Mouse (Mus musculus) CH12.LX (cell line): ENCODE results near the gene Olfr1441. TPM values are rescaled to one million over a fixed set of nuclear protein-coding genes. Genes with fewer than 3 reads are reported as not detected.

Experiments used
- polyA plus RNA-seq: library from polyadenylated mRNA; unstranded; fragments of >175 nt; gene quantifications from 2 replicates; pipeline ENCODE4 v1.2.1, GENCODE M21; 2012; ENCODE audit warnings: low read depth; ENCODE audit not compliant: insufficient read length
- total RNA-seq, 2 experiments: library from RNA; depleted of rRNA; stranded (reverse); fragments of 300-350 nt in 1 of 2; fragments of >200 nt in 1 of 2; gene quantifications; 2 replicates each; pipeline ENCODE4 v1.2.3; 2012 to 2014

Olfr1441 gene
- total and polyA plus RNA-seq, 3 experiments = not detected

Other genes with a start within 250 kb of the Olfr1441 start
- gene Olfr1555-ps1, start 247.3 kb upstream of the Olfr1441 start, total RNA-seq (2012; rRNA removed) = not detected in 2 replicates
- not detected in 2 replicates for gene Olfr1555-ps1, start 247.3 kb upstream of the Olfr1441 start, total RNA-seq (2014; rRNA removed)
- not detected in 2 replicates for gene Olfr1555-ps1, start 247.3 kb upstream of the Olfr1441 start, polyA plus RNA-seq
- gene Olfr1431, start 216.8 kb upstream of the Olfr1441 start, total RNA-seq (2012; rRNA removed) = not detected in 2 replicates
- gene Olfr1431, start 216.8 kb upstream of the Olfr1441 start, total RNA-seq (2014; rRNA removed) = not detected in 2 replicates
- gene Olfr1431, start 216.8 kb upstream of the Olfr1441 start, polyA plus RNA-seq = not detected in 2 replicates
- gene Olfr1432, start 184.8 kb upstream of the Olfr1441 start, total RNA-seq (2012; rRNA removed) = not detected in 2 replicates
- gene Olfr1432, start 184.8 kb upstream of the Olfr1441 start, total RNA-seq (2014; rRNA removed) = not detected in 2 replicates
- gene Olfr1432, start 184.8 kb upstream of the Olfr1441 start, polyA plus RNA-seq = not detected in 2 replicates
- not detected in 2 replicates for gene Olfr262, start 175.8 kb upstream of the Olfr1441 start, total RNA-seq (2012; rRNA removed)
- gene Olfr262, start 175.8 kb upstream of the Olfr1441 start, total RNA-seq (2014; rRNA removed) = not detected in 2 replicates
- gene Olfr262, start 175.8 kb upstream of the Olfr1441 start, polyA plus RNA-seq = not detected in 2 replicates
- gene Olfr235, start 156.4 kb upstream of the Olfr1441 start, total RNA-seq (2012; rRNA removed) = not detected in 2 replicates
- not detected in 2 replicates for gene Olfr235, start 156.4 kb upstream of the Olfr1441 start, total RNA-seq (2014; rRNA removed)
- gene Olfr235, start 156.4 kb upstream of the Olfr1441 start, polyA plus RNA-seq = not detected in 2 replicates
- gene Olfr1434, start 137.6 kb upstream of the Olfr1441 start, total RNA-seq (2012; rRNA removed) = not detected in 2 replicates
- not detected in 2 replicates for gene Olfr1434, start 137.6 kb upstream of the Olfr1441 start, total RNA-seq (2014; rRNA removed)
- gene Olfr1434, start 137.6 kb upstream of the Olfr1441 start, polyA plus RNA-seq = not detected in 2 replicates
- not detected in 2 replicates for gene Olfr1436, start 118.3 kb upstream of the Olfr1441 start, total RNA-seq (2012; rRNA removed)
- gene Olfr1436, start 118.3 kb upstream of the Olfr1441 start, total RNA-seq (2014; rRNA removed) = not detected in 2 replicates
- not detected in 2 replicates for gene Olfr1436, start 118.3 kb upstream of the Olfr1441 start, polyA plus RNA-seq
- gene Olfr1437, start 92.3 kb upstream of the Olfr1441 start, total RNA-seq (2012; rRNA removed) = not detected in 2 replicates
- not detected in 2 replicates for gene Olfr1437, start 92.3 kb upstream of the Olfr1441 start, total RNA-seq (2014; rRNA removed)
- not detected in 2 replicates for gene Olfr1437, start 92.3 kb upstream of the Olfr1441 start, polyA plus RNA-seq
- gene Olfr1438-ps1, start 81.5 kb upstream of the Olfr1441 start, total RNA-seq (2012; rRNA removed) = not detected in 2 replicates
- not detected in 2 replicates for gene Olfr1438-ps1, start 81.5 kb upstream of the Olfr1441 start, total RNA-seq (2014; rRNA removed)
- not detected in 2 replicates for gene Olfr1438-ps1, start 81.5 kb upstream of the Olfr1441 start, polyA plus RNA-seq
- not detected in 2 replicates for gene Olfr1440, start 30.2 kb upstream of the Olfr1441 start, total RNA-seq (2012; rRNA removed)
- gene Olfr1440, start 30.2 kb upstream of the Olfr1441 start, total RNA-seq (2014; rRNA removed) = not detected in 2 replicates
- not detected in 2 replicates for gene Olfr1440, start 30.2 kb upstream of the Olfr1441 start, polyA plus RNA-seq
- not detected in 2 replicates for gene Pfpl, start 10.5 kb downstream of the Olfr1441 start, total RNA-seq (2012; rRNA removed)
- gene Pfpl, start 10.5 kb downstream of the Olfr1441 start, total RNA-seq (2014; rRNA removed) = not detected in 2 replicates
- gene Pfpl, start 10.5 kb downstream of the Olfr1441 start, polyA plus RNA-seq = not detected in 2 replicates
- 43.8 and 53.6 TPM in 2 replicates for gene Mpeg1, start 43.3 kb downstream of the Olfr1441 start, total RNA-seq (2012; rRNA removed)
- 67.0 and 68.0 TPM in 2 replicates for gene Mpeg1, start 43.3 kb downstream of the Olfr1441 start, total RNA-seq (2014; rRNA removed)
- 241 and 270 TPM in 2 replicates for gene Mpeg1, start 43.3 kb downstream of the Olfr1441 start, polyA plus RNA-seq
- 19.2 and 21.2 TPM in 2 replicates for gene Dtx4, start 84.0 kb downstream of the Olfr1441 start, total RNA-seq (2012; rRNA removed)
- 15.6 and 16.4 TPM in 2 replicates for gene Dtx4, start 84.0 kb downstream of the Olfr1441 start, total RNA-seq (2014; rRNA removed)
- gene Dtx4, start 84.0 kb downstream of the Olfr1441 start, polyA plus RNA-seq = 28.7 and 30.5 TPM in 2 replicates
- gene Fam111a, start 128.3 kb downstream of the Olfr1441 start, total RNA-seq (2012; rRNA removed) = 47.6 and 53.6 TPM in 2 replicates
- gene Fam111a, start 128.3 kb downstream of the Olfr1441 start, total RNA-seq (2014; rRNA removed) = 92.6 and 110 TPM in 2 replicates
- gene Fam111a, start 128.3 kb downstream of the Olfr1441 start, polyA plus RNA-seq = 102 and 103 TPM in 2 replicates
- gene Gm4952, start 182.5 kb downstream of the Olfr1441 start, total RNA-seq (2012; rRNA removed) = 0.13 and 0.17 TPM in 2 replicates
- gene Gm4952, start 182.5 kb downstream of the Olfr1441 start, total RNA-seq (2014; rRNA removed) = 0.26 TPM in 1 of 2 replicates, not detected in the other
- not detected in 2 replicates for gene Gm4952, start 182.5 kb downstream of the Olfr1441 start, polyA plus RNA-seq
- gene Glyat, start 215.9 kb downstream of the Olfr1441 start, total RNA-seq (2012; rRNA removed) = not detected in 2 replicates
- not detected in 2 replicates for gene Glyat, start 215.9 kb downstream of the Olfr1441 start, total RNA-seq (2014; rRNA removed)
- gene Glyat, start 215.9 kb downstream of the Olfr1441 start, polyA plus RNA-seq = not detected in 2 replicates